Mouse (Mus musculus) skeletal muscle tissue, postnatal 0 days (tissue): Measurements from ENCODE around the gene Ifitm10. TPM values are rescaled to one million over a fixed set of nuclear protein-coding genes. Genes with fewer than 3 reads are reported as not detected.

Experiments
- polyA plus RNA-seq: library from polyadenylated mRNA; unstranded; fragments of >200 nt; fragmentation: Nextera tagmentation; extraction: Ambion mirVana; gene quantifications from 2 replicates; pipeline ENCODE4 v1.2.1, GENCODE M21; 2015

Gene Ifitm10
- polyA plus RNA-seq = 0.92 and 1.7 TPM in 2 replicates

DNA sequence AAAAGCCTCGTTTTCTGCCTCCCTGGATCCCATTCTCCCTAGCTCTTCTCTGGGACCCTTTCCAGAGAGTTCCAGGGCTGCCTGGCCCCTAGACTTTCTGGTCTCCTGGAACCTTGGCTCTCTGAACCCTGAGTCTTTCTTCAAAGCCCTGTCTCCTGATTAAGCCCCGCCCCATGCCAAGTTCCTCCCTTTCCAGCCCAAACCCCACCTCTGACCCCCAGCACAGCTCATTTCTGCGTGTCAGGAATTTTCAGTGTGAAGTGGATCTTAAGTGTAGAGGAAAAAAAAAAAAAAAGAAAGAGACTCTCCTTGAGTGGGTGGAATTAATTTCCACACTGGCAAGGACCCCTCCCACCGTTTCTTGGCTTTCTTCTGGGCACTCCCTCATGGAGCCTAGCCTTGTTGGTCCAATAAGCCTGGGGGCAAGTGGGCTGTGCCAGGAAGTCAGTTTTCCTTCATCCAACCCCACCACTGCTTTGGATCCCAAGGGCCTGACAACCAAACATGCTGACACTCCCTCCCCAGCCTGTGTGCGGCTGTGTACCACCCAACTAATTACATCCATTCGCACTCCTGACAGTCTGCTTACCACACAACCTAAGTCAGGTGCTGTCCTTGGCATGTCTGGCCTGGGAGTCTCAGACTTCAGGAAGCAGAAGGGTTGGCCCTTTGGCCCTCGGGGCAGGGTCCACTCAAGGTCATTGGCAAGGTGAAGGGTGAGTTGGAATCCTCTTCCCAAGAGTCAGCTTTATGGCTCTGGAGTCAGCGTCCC lies at the start of gene Ifitm10:
Gene Ifitm10, minus strand, starts transcription at position 113 of the 772 bp plus-strand sequence.

GRCm38 (mm10) chr7:142387419-142388148 lies 14.0 kb upstream of the Ifitm10 start, which contains the start of gene Ctsd:
Gene Ctsd, minus strand, starts transcription at chr7:142388038.

GRCm38 (mm10) chr7:142382567-142382966 lies 9.0 kb upstream of the Ifitm10 start, which contains the start of gene Gm49369:
Gene Gm49369, minus strand, starts transcription at chr7:142382667.

DNA sequence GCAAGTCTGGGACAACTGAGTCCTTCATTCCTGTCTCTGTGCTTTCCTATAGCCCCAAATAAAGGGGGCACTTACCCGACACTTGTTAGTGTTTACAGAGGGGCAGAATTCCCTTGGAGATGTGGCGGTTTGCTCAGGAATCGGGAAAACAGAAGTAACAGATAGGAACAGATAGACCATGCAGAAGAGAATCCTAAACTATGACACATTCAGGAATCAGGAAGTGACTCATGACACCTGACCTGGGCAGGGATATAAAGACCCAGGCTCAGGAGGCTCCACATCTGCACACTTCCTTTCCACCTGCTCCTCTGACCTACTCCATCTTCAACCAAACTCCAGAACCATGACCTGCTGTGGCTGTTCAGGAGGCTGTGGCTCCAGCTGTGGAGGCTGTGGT lies 70.3 kb downstream of the Ifitm10 start, which contains the start of gene Krtap5-4:
Gene Krtap5-4, plus strand, starts transcription at position 301 of the 400 bp plus-strand sequence.

GRCm38 (mm10) chr7:142297018-142297417 lies 76.5 kb downstream of the Ifitm10 start, which contains the start of gene Krtap5-1:
Gene Krtap5-1, minus strand, starts transcription at chr7:142297118.

Other genes starting within 250 kb of the Ifitm10 start
- not detected in 2 replicates for gene Gm39115, start 237.7 kb downstream of the Ifitm10 start, polyA plus RNA-seq
- gene Gm45337, start 229.1 kb downstream of the Ifitm10 start, polyA plus RNA-seq = not detected in 2 replicates
- not detected in 2 replicates for gene Gm29735, start 216.6 kb downstream of the Ifitm10 start, polyA plus RNA-seq
- not detected in 2 replicates for gene Gm4553, start 208.0 kb downstream of the Ifitm10 start, polyA plus RNA-seq
- gene Krtap5-2, start 197.7 kb downstream of the Ifitm10 start, polyA plus RNA-seq = not detected in 2 replicates
- gene Gm10153, start 183.4 kb downstream of the Ifitm10 start, polyA plus RNA-seq = not detected in 2 replicates
- not detected in 2 replicates for gene Krtap5-3, start 172.4 kb downstream of the Ifitm10 start, polyA plus RNA-seq
- not detected in 2 replicates for gene Gm7579, start 161.9 kb downstream of the Ifitm10 start, polyA plus RNA-seq
- gene Krtap5-5, start 143.8 kb downstream of the Ifitm10 start, polyA plus RNA-seq = not detected in 2 replicates
- not detected in 2 replicates for gene Gm40460, start 132.7 kb downstream of the Ifitm10 start, polyA plus RNA-seq
- not detected in 2 replicates for gene Gm2431, start 115.4 kb downstream of the Ifitm10 start, polyA plus RNA-seq
- not detected in 2 replicates for gene Gm4559, start 99.4 kb downstream of the Ifitm10 start, polyA plus RNA-seq
- gene Krtap5-1, start 76.6 kb downstream of the Ifitm10 start, polyA plus RNA-seq = not detected in 2 replicates
- not detected in 2 replicates for gene Krtap5-4, start 70.2 kb downstream of the Ifitm10 start, polyA plus RNA-seq
- gene Gm49369, start 8.9 kb upstream of the Ifitm10 start, polyA plus RNA-seq = 1.6 TPM in 1 of 2 replicates, not detected in the other
- gene Ctsd, start 14.3 kb upstream of the Ifitm10 start, polyA plus RNA-seq = 340 and 391 TPM in 2 replicates
- 0.24 and 0.30 TPM in 2 replicates for gene Syt8, start 61.1 kb upstream of the Ifitm10 start, polyA plus RNA-seq
- gene Tnni2, start 68.1 kb upstream of the Ifitm10 start, polyA plus RNA-seq = 11,644 and 12,538 TPM in 2 replicates
- 46.9 and 49.3 TPM in 2 replicates for gene Lsp1, start 87.1 kb upstream of the Ifitm10 start, polyA plus RNA-seq
- 12,415 and 13,066 TPM in 2 replicates for gene Tnnt3, start 125.1 kb upstream of the Ifitm10 start, polyA plus RNA-seq
- 23.6 and 30.0 TPM in 2 replicates for gene Mrpl23, start 158.9 kb upstream of the Ifitm10 start, polyA plus RNA-seq